Mouse (Mus musculus): ENCODE results near the gene Tpst1. TPM values are rescaled to one million over a fixed set of nuclear protein-coding genes. Genes with fewer than 3 reads are reported as not detected.
"Not testable (repeated sequence)": the region's sequence is repeated elsewhere in the genome, so short reads cannot be mapped to it uniquely, and the experiment has no call there.

Gene Tpst1
- polyA plus RNA-seq, 1 experiment, result 22.3 TPM

DNA sequence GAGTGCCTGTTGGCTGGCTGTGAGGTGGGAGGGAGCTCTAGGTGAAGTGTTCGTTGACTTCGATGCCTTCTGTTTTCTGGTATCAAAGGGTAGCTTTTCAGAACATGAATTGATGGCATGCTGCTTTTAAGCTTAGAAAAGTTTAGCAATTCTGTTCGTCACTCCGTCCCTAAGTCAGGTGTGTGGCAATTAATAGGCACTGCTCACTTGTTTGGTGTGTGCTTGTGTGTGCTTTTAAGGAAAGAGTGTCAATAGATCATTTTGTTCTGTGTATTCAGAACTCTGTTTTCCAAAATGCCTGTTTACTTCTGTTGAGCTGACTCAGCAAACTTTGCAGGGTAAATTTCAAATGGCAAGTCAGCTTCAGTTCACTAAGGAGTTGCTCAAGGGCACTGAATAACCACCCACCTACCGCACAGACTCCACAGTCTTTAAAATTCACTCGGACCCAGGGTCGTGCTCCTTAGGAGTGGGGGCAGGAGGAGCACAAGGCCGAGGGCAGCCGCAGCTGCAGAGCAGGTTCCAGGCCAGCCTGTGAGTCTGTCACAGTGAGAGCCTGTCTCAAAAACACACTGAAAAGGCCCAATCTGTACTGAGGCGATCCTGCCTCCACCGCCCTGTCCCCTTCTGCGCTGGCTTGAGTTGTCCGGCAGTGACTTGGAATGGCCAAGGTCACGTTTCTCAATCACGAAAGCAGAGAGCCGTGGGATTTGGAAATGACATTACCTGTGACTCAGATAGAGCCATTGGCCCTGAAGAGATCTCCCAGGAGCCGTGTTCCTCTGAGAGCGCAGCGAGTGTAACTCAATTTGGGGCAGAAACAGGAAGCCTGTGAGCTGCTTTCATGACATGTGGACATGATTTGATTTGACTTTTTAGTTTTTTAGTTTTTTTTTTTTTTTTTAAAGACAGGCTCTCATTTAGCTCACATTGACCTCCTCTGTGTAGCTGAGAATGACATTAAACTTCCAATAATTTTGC is 41.4 kb upstream of the Tpst1 start:
- peaks cover 16% of the 10 kb centered on the region for H3K36me3 ChIP-seq (ENCODE audit: control insufficient read depth, insufficient read depth)
- TF ChIP-seq CTCF (IDR thresholded peaks at IDR 0.05; ENCODE audit: control insufficient read depth, insufficient read depth, insufficient read length) (no peak), MAX (IDR thresholded peaks at IDR 0.05) (no peak), CEBPB (IDR thresholded peaks at IDR 0.05; ENCODE audit: low read depth) (no peak), MYOD1 (IDR thresholded peaks at IDR 0.05; ENCODE audit: control insufficient read depth, insufficient read length, low read depth) (no peak), MYOG (IDR thresholded peaks at IDR 0.05; ENCODE audit: control insufficient read depth, extremely low read depth, insufficient read length) (no peak), FOSL1 (IDR thresholded peaks at IDR 0.05; ENCODE audit: insufficient read depth, low read length, poor library complexity, severe bottlenecking) (no peak), USF1 (IDR thresholded peaks at IDR 0.05; ENCODE audit: low read depth) (no peak)
- H3K27me3 ChIP-seq (ENCODE audit: control insufficient read depth, insufficient read depth, insufficient read length), result no peaks in the 10 kb centered on the region
- H3K79me3 ChIP-seq (ENCODE audit: low read depth), result peaks cover 22% of the 10 kb centered on the region
- peaks cover 47% of the 10 kb centered on the region for H3K79me2 ChIP-seq (ENCODE audit: control insufficient read depth, insufficient read depth)
- H3ac ChIP-seq (ENCODE audit: control insufficient read depth, insufficient read length, low read depth), result no peak overlapping the region
- H3K4me3 ChIP-seq (ENCODE audit: insufficient read depth, poor library complexity, severe bottlenecking), result no peak overlapping the region

DNA sequence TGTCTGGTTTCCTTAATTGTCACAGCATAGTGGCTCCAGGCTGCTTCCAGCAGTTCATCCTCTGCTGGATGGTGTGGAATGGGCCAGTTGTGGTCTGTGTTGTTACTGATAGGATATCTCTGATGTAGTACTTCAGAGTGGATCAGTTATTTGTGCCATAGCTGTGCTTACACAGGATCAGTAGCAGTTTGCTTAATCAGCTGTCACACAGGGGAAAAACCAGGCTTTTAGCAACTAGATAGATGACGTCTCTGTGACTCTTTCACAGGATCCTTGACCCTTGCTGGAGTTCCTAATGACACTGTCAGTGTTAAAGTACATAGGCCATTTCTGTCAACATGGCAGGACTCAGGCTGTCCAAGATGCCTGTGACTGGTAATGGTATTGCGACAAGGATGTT is 39.3 kb upstream of the Tpst1 start:
- no peak for TF ChIP-seq MYOG (IDR thresholded peaks at IDR 0.05; ENCODE audit: control insufficient read depth, extremely low read depth, insufficient read length)
- no peak for TF ChIP-seq CTCF (IDR thresholded peaks at IDR 0.05; ENCODE audit: control insufficient read depth, insufficient read depth, insufficient read length)
- Histone ChIP-seq H3K27me3 (ENCODE audit: control insufficient read depth, insufficient read depth, insufficient read length) (no peaks in the 10 kb centered on the region), H3K79me2 (ENCODE audit: control insufficient read depth, insufficient read depth) (peaks cover 47% of the 10 kb centered on the region), H3K36me3 (ENCODE audit: control insufficient read depth, insufficient read depth) (peaks cover 29% of the 10 kb centered on the region), H3ac (ENCODE audit: control insufficient read depth, insufficient read length, low read depth) (no peak overlapping the region), H3K79me3 (ENCODE audit: low read depth) (peaks cover 22% of the 10 kb centered on the region), H3K4me3 (ENCODE audit: insufficient read depth, poor library complexity, severe bottlenecking) (no peak overlapping the region)

DNA sequence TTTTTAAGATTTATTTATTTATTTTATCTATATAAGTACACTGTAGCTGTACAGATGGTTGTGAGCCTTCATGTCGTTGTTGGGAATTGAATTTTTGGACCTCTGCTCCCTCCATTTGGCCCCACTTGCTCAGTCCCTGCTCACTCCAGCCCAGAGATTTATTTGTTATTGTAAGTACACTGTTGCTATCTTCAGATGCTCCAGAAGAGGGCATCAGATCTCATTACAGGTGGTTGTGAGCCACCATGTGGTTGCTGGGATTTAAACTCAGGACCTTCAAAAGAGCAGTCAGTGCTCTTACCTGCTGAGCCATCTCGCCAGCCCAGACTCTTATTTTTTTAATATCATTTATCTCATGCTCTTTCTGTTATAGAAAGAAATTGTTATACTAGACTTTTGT is 36.8 kb upstream of the Tpst1 start:
- H3K79me3 ChIP-seq (ENCODE audit: low read depth); H3K4me3 ChIP-seq (ENCODE audit: insufficient read depth, poor library complexity, severe bottlenecking); H3K27me3 ChIP-seq (ENCODE audit: control insufficient read depth, insufficient read depth, insufficient read length); H3ac ChIP-seq (ENCODE audit: control insufficient read depth, insufficient read length, low read depth): not testable (repeated sequence)
- Histone ChIP-seq H3K36me3 (ENCODE audit: control insufficient read depth, insufficient read depth) (peaks cover 41% of the 10 kb centered on the region), H3K79me2 (ENCODE audit: control insufficient read depth, insufficient read depth) (peaks cover 28% of the 10 kb centered on the region)

DNA sequence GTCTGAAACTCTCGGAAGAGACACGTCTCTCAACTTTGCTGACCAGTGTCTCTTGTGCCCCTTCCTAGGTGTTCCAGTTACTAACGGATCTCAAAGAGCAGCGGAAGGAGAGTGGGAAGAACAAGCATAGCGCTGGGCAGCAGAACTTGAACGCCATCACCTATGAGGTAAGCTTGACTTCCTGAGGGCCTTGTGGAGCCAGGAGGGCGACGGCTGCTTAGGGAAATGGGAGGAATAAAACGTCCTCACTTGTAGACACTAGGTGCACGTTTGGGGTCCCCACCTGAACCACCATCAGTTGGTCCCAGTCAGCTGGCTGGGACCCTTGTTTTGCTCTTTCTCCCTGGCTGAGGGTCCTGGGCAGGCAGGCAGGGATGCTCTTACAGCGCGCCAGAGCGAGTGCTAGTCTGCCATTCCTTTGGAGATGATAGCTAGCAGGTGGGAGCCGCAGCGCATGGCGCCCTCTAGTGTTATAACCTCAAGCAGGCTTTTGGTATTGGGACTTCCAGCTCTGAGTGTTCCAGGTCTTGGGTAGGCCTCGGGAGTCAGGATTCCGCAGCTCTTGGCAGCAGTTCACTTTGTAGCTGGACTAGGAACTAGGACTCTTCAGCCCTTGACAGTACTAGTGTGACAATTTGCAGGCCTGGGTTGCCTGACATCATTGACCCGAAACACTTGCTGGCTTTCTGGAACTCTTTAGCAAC is 35.2 kb upstream of the Tpst1 start:
- Histone ChIP-seq H3K27me3 (ENCODE audit: control insufficient read depth, insufficient read depth, insufficient read length) (no peaks in the 10 kb centered on the region), H3K36me3 (ENCODE audit: control insufficient read depth, insufficient read depth) (peaks cover 50% of the 10 kb centered on the region), H3K4me3 (ENCODE audit: insufficient read depth, poor library complexity, severe bottlenecking) (no peak overlapping the region), H3ac (ENCODE audit: control insufficient read depth, insufficient read length, low read depth) (no peak overlapping the region), H3K79me3 (ENCODE audit: low read depth) (no peaks in the 10 kb centered on the region), H3K79me2 (ENCODE audit: control insufficient read depth, insufficient read depth) (peaks cover 12% of the 10 kb centered on the region)
- peak; percentile 46 for TF ChIP-seq CTCF (IDR thresholded peaks at IDR 0.05; ENCODE audit: control insufficient read depth, insufficient read depth, insufficient read length)
- TF ChIP-seq MYOG (IDR thresholded peaks at IDR 0.05; ENCODE audit: control insufficient read depth, extremely low read depth, insufficient read length), result no peak

DNA sequence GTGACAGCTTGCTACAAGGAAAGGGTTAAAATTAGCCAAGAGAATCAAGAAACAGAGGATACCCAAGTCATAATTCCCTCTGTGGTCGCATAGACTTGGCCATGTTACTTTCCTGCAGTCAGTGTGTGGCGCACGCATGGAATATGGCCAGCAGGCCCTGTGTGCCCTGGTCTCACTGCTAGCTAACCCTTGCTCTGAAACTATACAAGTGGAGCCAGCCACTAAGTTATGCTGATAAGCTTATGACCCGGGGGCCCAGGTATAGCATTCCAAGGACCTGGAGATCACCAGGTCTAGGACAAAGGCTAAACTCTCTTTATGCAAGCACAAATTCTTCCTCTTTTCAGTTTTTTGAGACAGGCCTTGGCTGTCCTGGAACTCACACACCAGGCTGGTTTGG is 32.3 kb upstream of the Tpst1 start:
- Histone ChIP-seq H3K27me3 (ENCODE audit: control insufficient read depth, insufficient read depth, insufficient read length) (no peaks in the 10 kb centered on the region), H3K4me3 (ENCODE audit: insufficient read depth, poor library complexity, severe bottlenecking) (no peak overlapping the region), H3K79me3 (ENCODE audit: low read depth) (no peaks in the 10 kb centered on the region), H3K79me2 (ENCODE audit: control insufficient read depth, insufficient read depth) (no peaks in the 10 kb centered on the region), H3ac (ENCODE audit: control insufficient read depth, insufficient read length, low read depth) (no peak overlapping the region), H3K36me3 (ENCODE audit: control insufficient read depth, insufficient read depth) (peaks cover 59% of the 10 kb centered on the region)
- TF ChIP-seq CTCF (IDR thresholded peaks at IDR 0.05; ENCODE audit: control insufficient read depth, insufficient read depth, insufficient read length) (no peak), MYOG (IDR thresholded peaks at IDR 0.05; ENCODE audit: control insufficient read depth, extremely low read depth, insufficient read length) (no peak), USF1 (IDR thresholded peaks at IDR 0.05; ENCODE audit: low read depth) (no peak), MYOD1 (IDR thresholded peaks at IDR 0.05; ENCODE audit: control insufficient read depth, insufficient read length, low read depth) (no peak), CEBPB (IDR thresholded peaks at IDR 0.05; ENCODE audit: low read depth) (no peak), FOSL1 (IDR thresholded peaks at IDR 0.05; ENCODE audit: insufficient read depth, low read length, poor library complexity, severe bottlenecking) (no peak), MAX (IDR thresholded peaks at IDR 0.05) (no peak)

DNA sequence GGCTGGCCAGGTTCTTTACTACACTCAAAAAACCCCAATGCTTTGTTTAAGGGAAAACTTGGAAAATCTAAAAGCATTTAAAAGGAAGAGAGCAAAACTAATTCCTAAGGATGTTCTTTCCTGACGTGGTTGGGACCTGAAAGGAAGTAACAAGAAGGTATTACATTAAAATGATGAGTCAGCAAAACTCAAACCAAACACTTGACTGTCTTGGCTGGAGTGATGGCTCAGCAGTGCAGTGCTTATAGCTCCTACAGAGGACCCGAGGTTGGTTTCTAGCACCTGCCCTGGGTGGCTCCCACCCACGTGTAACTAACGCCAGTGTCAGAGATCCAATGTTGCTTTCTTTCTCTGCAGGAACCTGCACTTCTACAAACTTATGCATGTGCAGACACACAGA is 31.9 kb upstream of the Tpst1 start:
- Histone ChIP-seq H3K4me3 (ENCODE audit: insufficient read depth, poor library complexity, severe bottlenecking) (no peak overlapping the region), H3K79me2 (ENCODE audit: control insufficient read depth, insufficient read depth) (no peaks in the 10 kb centered on the region), H3K27me3 (ENCODE audit: control insufficient read depth, insufficient read depth, insufficient read length) (no peaks in the 10 kb centered on the region), H3ac (ENCODE audit: control insufficient read depth, insufficient read length, low read depth) (no peak overlapping the region), H3K79me3 (ENCODE audit: low read depth) (no peaks in the 10 kb centered on the region), H3K36me3 (ENCODE audit: control insufficient read depth, insufficient read depth) (peaks cover 61% of the 10 kb centered on the region)
- no peak for TF ChIP-seq FOSL1 (IDR thresholded peaks at IDR 0.05; ENCODE audit: insufficient read depth, low read length, poor library complexity, severe bottlenecking)
- TF ChIP-seq MAX (IDR thresholded peaks at IDR 0.05), result no peak
- no peak for TF ChIP-seq MYOD1 (IDR thresholded peaks at IDR 0.05; ENCODE audit: control insufficient read depth, insufficient read length, low read depth)
- no peak for TF ChIP-seq USF1 (IDR thresholded peaks at IDR 0.05; ENCODE audit: low read depth)
- TF ChIP-seq CTCF (IDR thresholded peaks at IDR 0.05; ENCODE audit: control insufficient read depth, insufficient read depth, insufficient read length), result no peak
